Mouse (Mus musculus) stomach, embryonic 16.5 days (tissue): ENCODE results near the gene Tssk2. TPM values are rescaled to one million over a fixed set of nuclear protein-coding genes. Genes with fewer than 3 reads are reported as not detected.
A peak's percentile ranks its signal among the peaks of the same experiment; 100 is the strongest.

ENCODE experiments used
- ATAC-seq: fragments of 200-750 bp; cut with Nextera tagmentation; 2 replicates; pipeline ENCODE4 v1.8.0; 2017; ENCODE audit warnings: moderate number of reproducible peaks, moderate TSS enrichment; ENCODE audit not compliant: insufficient read depth, low FRiP score
- H3K27ac ChIP-seq: fragments of 300-500 bp; sonication (generic); 2 replicates; pipeline ENCODE4 v1.5.1; 2014; ENCODE audit warnings: low read length
- H3K27me3 ChIP-seq: fragments of 300-500 bp; sonication (generic); 2 replicates; pipeline ENCODE4 v1.6.1; 2014; ENCODE audit warnings: low read length, control low read depth, mixed read lengths; ENCODE audit not compliant: control insufficient read depth, insufficient read depth
- H3K36me3 ChIP-seq: fragments of 300-500 bp; sonication (generic); 2 replicates; pipeline ENCODE4 v1.6.1; 2014; ENCODE audit warnings: low read length; ENCODE audit not compliant: control insufficient read depth, insufficient read depth
- H3K4me1 ChIP-seq: fragments of 300-500 bp; sonication (generic); 2 replicates; pipeline ENCODE4 v1.6.1; 2014; ENCODE audit warnings: low read length, control low read depth, mixed read lengths; ENCODE audit not compliant: control insufficient read depth, insufficient read depth
- H3K4me2 ChIP-seq: fragments of 300-500 bp; sonication (generic); 2 replicates; pipeline ENCODE4 v1.6.1; 2014; ENCODE audit warnings: low read depth, low read length, mixed read lengths
- H3K4me3 ChIP-seq: fragments of 300-500 bp; sonication (generic); replicated peaks from 2 replicates; pipeline ENCODE4 v1.5.1; 2014; ENCODE audit warnings: mild to moderate bottlenecking, low read length
- H3K9ac ChIP-seq: fragments of 300-500 bp; sonication (generic); 2 replicates; pipeline ENCODE4 v1.6.1; 2014; ENCODE audit warnings: low read length
- H3K9me3 ChIP-seq: fragments of 300-500 bp; sonication (generic); replicated peaks from 2 replicates; pipeline ENCODE4 v1.6.1; 2016; ENCODE audit warnings: low read length, control low read depth; ENCODE audit not compliant: control insufficient read depth
- WGBS: fragments of 180-500 bp; shearing (Covaris S2); extraction: QIAGEN DNeasy Blood & Tissue Kit; methylation state at CpG from one replicate; pipeline ENCODE4 v1.1.7; 2014; 5-methylcytosine and 5-hydroxymethylcytosine counted together
- polyA plus RNA-seq: library from polyadenylated mRNA; unstranded; fragments of >200 nt; fragmentation: Nextera tagmentation; extraction: Ambion mirVana; gene quantifications from 2 replicates; pipeline ENCODE4 v1.2.1, GENCODE M21; 2015

Gene Tssk2
- polyA plus RNA-seq, 1 experiment from 2014 or later = not detected

DNA sequence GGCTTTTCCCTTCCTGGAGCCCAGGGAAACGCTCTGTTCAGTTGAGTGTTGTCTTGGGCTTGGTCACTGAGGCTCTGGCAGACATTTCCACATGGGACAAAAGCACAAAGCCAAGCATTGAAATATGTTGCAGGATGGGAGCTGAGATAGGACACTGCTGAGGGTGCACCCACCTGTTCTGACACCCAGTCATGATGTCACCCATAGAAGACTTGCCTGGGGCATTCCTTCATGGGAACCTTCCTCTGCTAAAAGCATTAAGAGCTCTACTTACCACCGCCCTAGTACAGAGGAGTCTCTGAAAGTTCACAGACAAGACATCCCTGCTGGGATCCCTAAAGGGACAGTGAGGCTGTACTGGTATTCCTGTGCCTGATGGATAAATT lies 8.1 kb upstream of the Tssk2 start:
- Histone ChIP-seq H3K36me3 (no peaks in the 10 kb centered on the region), H3K9ac (peak overlapping the region; percentile 99), H3K9me3 (no peaks in the 10 kb centered on the region), H3K4me2 (peak overlapping the region; percentile 86), H3K27me3 (no peaks in the 10 kb centered on the region), H3K4me3 (peak overlapping the region; percentile 99), H3K4me1 (peaks cover 22% of the 10 kb centered on the region), H3K27ac (peak overlapping the region; percentile 96)
- no peak for ATAC-seq
- 42% methylated on average over 2 of the region's 2 CpGs for WGBS

DNA sequence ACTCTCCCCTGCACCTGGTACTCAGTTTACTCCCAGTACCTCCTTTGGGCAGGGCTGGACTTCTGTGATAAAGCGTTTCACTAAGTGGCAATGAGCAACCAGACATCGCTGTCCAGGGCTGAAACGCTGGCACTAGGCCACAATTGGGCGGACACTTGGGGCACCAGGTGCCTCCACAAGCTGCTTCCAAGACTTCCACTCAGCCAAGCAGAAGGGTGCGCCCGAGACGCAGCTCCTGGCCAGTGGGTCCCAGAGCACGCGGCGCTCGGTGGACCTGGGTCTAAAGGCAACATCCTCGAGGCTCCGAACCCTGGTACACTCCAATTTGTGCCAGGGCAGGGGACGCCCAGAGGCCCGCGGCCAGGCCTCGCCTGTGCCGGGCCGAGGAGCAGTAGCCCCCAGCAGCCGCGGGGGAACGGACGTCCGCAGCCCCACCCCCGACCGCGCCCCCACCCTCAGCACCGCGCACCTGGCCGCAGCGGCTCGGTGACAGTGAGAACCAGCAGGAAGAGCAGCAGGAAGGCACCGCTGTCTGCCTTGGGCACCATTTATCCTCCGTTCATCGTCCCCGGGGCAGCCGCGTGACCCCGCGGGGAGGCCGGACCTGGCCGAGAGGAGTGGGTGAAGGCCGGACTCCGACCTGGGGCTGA lies 7.4 kb upstream of the Tssk2 start:
- peak overlapping the region; percentile 96 for H3K27ac ChIP-seq
- H3K9ac ChIP-seq = peak overlapping the region; percentile 99
- no peaks in the 10 kb centered on the region for H3K9me3 ChIP-seq
- no peaks in the 10 kb centered on the region for H3K27me3 ChIP-seq
- peak overlapping the region; percentile 99 for H3K4me3 ChIP-seq
- peaks cover 22% of the 10 kb centered on the region for H3K4me1 ChIP-seq
- H3K36me3 ChIP-seq = no peaks in the 10 kb centered on the region
- peak overlapping the region; percentile 86 for H3K4me2 ChIP-seq
- WGBS = under 1% methylated on average over 44 of the region's 44 CpGs
- ATAC-seq = peak; percentile 49

GRCm38 (mm10) chr16:17891567-17891959 lies 6.9 kb upstream of the Tssk2 start, which contains the start of gene Gm20518:
Gene Gm20518 (minus strand): TSS chr16:17891671.
- WGBS = under 1% methylated on average over 38 of the region's 38 CpGs
- H3K4me3 ChIP-seq = peak within 1 kb of the TSS; percentile 99
- peak; percentile 99 for ATAC-seq

DNA sequence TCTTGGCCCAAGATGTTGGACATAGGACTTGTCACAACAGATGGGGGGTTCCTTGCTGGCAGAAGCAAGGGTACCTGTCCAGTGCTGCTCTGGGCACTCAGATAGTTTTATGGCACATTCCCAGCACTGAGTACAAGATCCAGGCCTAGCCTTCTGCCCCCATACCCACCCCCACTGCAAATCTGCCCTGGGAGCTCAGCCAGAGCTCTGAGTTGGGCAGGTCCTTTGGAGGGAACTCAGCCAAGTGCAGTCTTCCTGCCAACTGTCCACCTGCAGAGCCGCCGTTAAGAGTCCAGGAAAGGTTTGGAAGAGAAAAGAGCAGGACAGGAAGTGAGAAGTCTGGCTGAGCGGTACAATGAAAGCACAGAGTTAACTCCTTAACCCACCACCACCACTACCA lies 5.8 kb upstream of the Tssk2 start:
- 41% methylated on average over 3 of the region's 3 CpGs for WGBS
- H3K4me3 ChIP-seq = no peak overlapping the region
- H3K36me3 ChIP-seq = no peaks in the 10 kb centered on the region
- peaks cover 22% of the 10 kb centered on the region for H3K4me1 ChIP-seq
- H3K27ac ChIP-seq = peak overlapping the region; percentile 60
- no peaks in the 10 kb centered on the region for H3K27me3 ChIP-seq
- H3K9me3 ChIP-seq = no peaks in the 10 kb centered on the region
- no peak for ATAC-seq
- H3K9ac ChIP-seq = no peak overlapping the region
- H3K4me2 ChIP-seq = no peak overlapping the region

More at GRCm38 (mm10) chr16:17891567-17891959, 6.9 kb upstream of the Tssk2 start, which contains the start of gene Gm20518:
- Histone ChIP-seq H3K4me1 (peaks cover 22% of the 10 kb centered on the region), H3K27ac (peak within 1 kb of the TSS; percentile 96), H3K9me3 (no peaks in the 10 kb centered on the region), H3K36me3 (no peaks in the 10 kb centered on the region), H3K4me2 (peak within 1 kb of the TSS; percentile 86), H3K9ac (peak within 1 kb of the TSS; percentile 99), H3K27me3 (no peaks in the 10 kb centered on the region)

DNA sequence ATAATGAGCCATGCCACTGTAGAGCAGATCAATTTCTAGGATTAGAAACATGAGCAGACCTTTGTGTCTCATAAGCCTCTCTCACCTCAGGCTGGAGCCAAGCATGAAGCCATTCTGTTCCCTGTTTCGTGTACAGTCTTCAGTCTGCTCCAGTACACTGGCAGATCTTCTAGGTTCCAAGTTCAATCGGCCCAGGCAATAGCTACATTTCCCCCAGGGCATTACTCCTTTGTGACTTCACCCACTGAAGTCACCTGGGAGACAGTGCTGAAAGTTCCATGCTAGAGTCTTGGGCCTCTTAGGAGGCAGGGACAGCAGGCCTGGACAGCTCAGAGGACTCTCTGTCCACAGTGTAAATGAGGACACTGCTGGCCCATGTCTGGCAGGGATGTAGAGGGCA lies 4.5 kb upstream of the Tssk2 start, which contains the start of gene Tssk1:
Gene Tssk1 (plus strand): TSS at position 301 of the 400 bp plus-strand sequence.
- Histone ChIP-seq H3K27ac (no peak within 1 kb of the TSS), H3K9ac (no peak within 1 kb of the TSS), H3K4me2 (no peak within 1 kb of the TSS), H3K9me3 (no peaks in the 10 kb centered on the region), H3K4me1 (peaks cover 22% of the 10 kb centered on the region), H3K36me3 (no peaks in the 10 kb centered on the region), H3K4me3 (no peak within 1 kb of the TSS), H3K27me3 (no peaks in the 10 kb centered on the region)
- no peak for ATAC-seq
- 81% methylated on average over 2 of the region's 2 CpGs for WGBS

- Histone ChIP-seq H3K4me1 (peaks cover 11% of the 10 kb centered on the region), H3K9ac (no peak overlapping the region), H3K27ac (no peak overlapping the region), H3K27me3 (no peaks in the 10 kb centered on the region), H3K9me3 (no peaks in the 10 kb centered on the region), H3K36me3 (0 out of 2 replicates have a peak, but pooled peaks cover 4% of the 10 kb centered on the region), H3K4me3 (no peak overlapping the region), H3K4me2 (no peak overlapping the region)
- ATAC-seq = no peak
These were observed 2.3 kb upstream of the Tssk2 start for GRCm38 (mm10) chr16:17896091-17896490.

- H3K4me3 ChIP-seq = peak within 1 kb of the TSS; percentile 94
- H3K9ac ChIP-seq = peak within 1 kb of the TSS; percentile 78
- ATAC-seq = peak; percentile 95
- H3K27me3 ChIP-seq = peaks cover 45% of the 10 kb centered on the region
- peak within 1 kb of the TSS; percentile 74 for H3K4me2 ChIP-seq
- H3K9me3 ChIP-seq = no peaks in the 10 kb centered on the region
- H3K36me3 ChIP-seq = peaks cover 16% of the 10 kb centered on the region
- H3K4me1 ChIP-seq = peaks cover 13% of the 10 kb centered on the region
- H3K27ac ChIP-seq = peak within 1 kb of the TSS; percentile 16; the same call in 1 of the 2 replicates
- WGBS = under 1% methylated on average over 35 of the region's 35 CpGs
These were observed 12.7 kb downstream of the Tssk2 start, which contains the start of gene Ess2 for GRCm38 (mm10) chr16:17911052-17911595. Gene Ess2 (minus strand): TSS chr16:17911348.

GRCm38 (mm10) chr16:17914307-17915249 lies 16.1 kb downstream of the Tssk2 start, which contains the start of gene Gsc2:
Gene Gsc2 (minus strand): TSS chr16:17915059.
- Histone ChIP-seq H3K27me3 (peaks cover 65% of the 10 kb centered on the region), H3K27ac (no peak within 1 kb of the TSS), H3K9me3 (no peaks in the 10 kb centered on the region), H3K4me3 (peak within 1 kb of the TSS; percentile 47), H3K4me2 (peak within 1 kb of the TSS; percentile 74), H3K36me3 (no peaks in the 10 kb centered on the region), H3K9ac (peak within 1 kb of the TSS; percentile 55), H3K4me1 (peaks cover 13% of the 10 kb centered on the region)
- WGBS = under 1% methylated on average over 102 of the region's 106 CpGs
- no peak for ATAC-seq
